In the genomic region with DNA sequence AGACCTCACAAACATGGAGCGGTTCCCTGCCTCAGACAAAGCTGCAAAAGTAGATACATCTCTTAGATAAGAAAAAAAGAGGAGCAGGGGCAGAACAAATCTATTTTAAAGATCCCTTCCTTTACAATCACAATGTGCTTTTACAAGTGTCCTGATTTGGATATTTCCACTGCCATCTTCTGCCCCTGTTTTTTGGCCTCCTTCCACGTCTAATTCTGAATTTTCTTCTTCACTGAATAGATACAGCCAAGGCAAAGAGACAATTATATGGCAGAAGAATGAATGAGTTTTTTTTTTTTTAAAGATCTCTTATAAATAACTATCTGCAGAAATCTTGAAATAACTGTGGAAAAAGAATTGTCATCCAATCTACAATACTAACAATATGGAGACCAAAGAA, we compare ENCODE assay signal across 15 mouse cellular contexts.
"Had no signal": no experiment of that assay in that cellular context is flagged by ENCODE, and none has a peak within 500 bp of the region (broad histone marks: within the 10 kb centered on the region; RNA-seq: fewer than 3 reads in every experiment).

No protein-coding gene starts in this region.

- H3K4me3 ChIP-seq: kidney, embryonic 15.5 days; limb, embryonic 12.5 days; liver, embryonic 13.5 days; lung, embryonic 15.5 days; midbrain, embryonic 12.5 days; myocyte; neural tube, embryonic 12.5 days; stomach, embryonic 15.5 days had no signal

- ATAC-seq: liver, postnatal 0 days had no signal

- H3K27me3 ChIP-seq: kidney, embryonic 15.5 days; limb, embryonic 12.5 days; liver, embryonic 13.5 days; lung, embryonic 15.5 days; midbrain, embryonic 12.5 days; neural tube, embryonic 12.5 days; stomach, embryonic 15.5 days had no signal

- H3K36me3 ChIP-seq: kidney, embryonic 15.5 days; limb, embryonic 12.5 days; liver, embryonic 13.5 days; lung, embryonic 15.5 days; midbrain, embryonic 12.5 days; neural tube, embryonic 12.5 days; stomach, embryonic 15.5 days had no signal

- DNase-seq: kidney, postnatal 25 days; liver; liver, embryonic 13.5 days; liver, postnatal 0 days; lung, postnatal 14 days; right cerebral cortex, postnatal 14 days; thymus, postnatal 36 days had no signal

- H3K9ac ChIP-seq: kidney, embryonic 15.5 days; limb, embryonic 12.5 days; liver, embryonic 13.5 days; liver, postnatal 0 days; lung, embryonic 15.5 days; midbrain, embryonic 12.5 days; neural tube, embryonic 12.5 days; stomach, embryonic 15.5 days had no signal

- H3K4me2 ChIP-seq: kidney, embryonic 15.5 days; limb, embryonic 12.5 days; liver, embryonic 13.5 days; lung, embryonic 15.5 days; midbrain, embryonic 12.5 days; neural tube, embryonic 12.5 days; stomach, embryonic 15.5 days had no signal

- H3K27ac ChIP-seq: kidney, embryonic 15.5 days; limb, embryonic 12.5 days; liver, embryonic 13.5 days; lung, embryonic 15.5 days; macrophage; midbrain, embryonic 12.5 days; neural tube, embryonic 12.5 days; stomach, embryonic 15.5 days had no signal

- H3K4me1 ChIP-seq: limb, embryonic 12.5 days; liver, embryonic 13.5 days; lung, embryonic 15.5 days; neural tube, embryonic 12.5 days; stomach, embryonic 15.5 days had no signal

- H3K9me3 ChIP-seq: kidney, embryonic 15.5 days; limb, embryonic 12.5 days; liver, embryonic 13.5 days; lung, embryonic 15.5 days; midbrain, embryonic 12.5 days; neural tube, embryonic 12.5 days; stomach, embryonic 15.5 days had no signal
